Mouse (Mus musculus) lung, postnatal 0 days (tissue): ENCODE measurements around the gene Cacng3.

Experiments used
- CTCF ChIP-seq: IDR thresholded peaks from 2 replicates; pipeline ENCODE4 v1.5.1; 2016; ENCODE audit warnings: antibody characterized with exemption, mild to moderate bottlenecking
- EP300 ChIP-seq: IDR thresholded peaks from 2 replicates; pipeline ENCODE4 v1.6.1; 2016; ENCODE audit warnings: antibody characterized with exemption, mild to moderate bottlenecking, control low read depth

GRCm38 (mm10) chr7:122723358-122723876 is 53.1 kb downstream of the Cacng3 start:
- TF ChIP-seq CTCF (no peak), EP300 (no peak)
